Mouse (Mus musculus) stomach, postnatal 0 days (tissue): ENCODE results near the gene Ip6k3. TPM values are rescaled to one million over a fixed set of nuclear protein-coding genes. Genes with fewer than 3 reads are reported as not detected.

Experiments
- ATAC-seq: fragments of 200-750 bp; cut with Nextera tagmentation; 2 replicates; pipeline ENCODE4 v1.8.0; 2017; ENCODE audit not compliant: low FRiP score, low TSS enrichment
- DNase-seq: peaks from one replicate; pipeline ENCODE4 v3.0.0-alpha.2; 2016; ENCODE audit warnings: low spot score
- H3K27ac ChIP-seq: fragments of 300-500 bp; sonication (generic); replicated peaks from 2 replicates; pipeline ENCODE4 v1.5.1; 2014; ENCODE audit warnings: mild to moderate bottlenecking, control low read depth
- H3K27me3 ChIP-seq: fragments of 300-500 bp; sonication (generic); 2 replicates; pipeline ENCODE4 v1.6.1; 2014; ENCODE audit warnings: low read length; ENCODE audit not compliant: control insufficient read depth, insufficient read depth
- H3K36me3 ChIP-seq: fragments of 300-500 bp; sonication (generic); 2 replicates; pipeline ENCODE4 v1.6.1; 2014; ENCODE audit warnings: low read length, mixed read lengths; ENCODE audit not compliant: control insufficient read depth, insufficient read depth
- H3K4me1 ChIP-seq: fragments of 300-500 bp; sonication (generic); replicated peaks from 2 replicates; pipeline ENCODE4 v1.6.1; 2014; ENCODE audit warnings: antibody characterized with exemption; ENCODE audit not compliant: control insufficient read depth, insufficient read depth
- H3K4me2 ChIP-seq: fragments of 300-500 bp; sonication (generic); replicated peaks from 2 replicates; pipeline ENCODE4 v1.6.1; 2014; ENCODE audit warnings: low read depth, mild to moderate bottlenecking, control low read depth, moderate library complexity
- H3K4me3 ChIP-seq: fragments of 300-500 bp; sonication (generic); 2 replicates; pipeline ENCODE4 v1.5.1; 2014; ENCODE audit warnings: low read depth, low read length, control low read depth
- H3K9ac ChIP-seq: fragments of 300-500 bp; sonication (generic); 2 replicates; pipeline ENCODE4 v1.6.1; 2014; ENCODE audit warnings: mild to moderate bottlenecking, low read length, control low read depth, mixed read lengths
- H3K9me3 ChIP-seq: fragments of 300-500 bp; sonication (generic); 2 replicates; pipeline ENCODE4 v1.6.1; 2016; ENCODE audit warnings: low read length; ENCODE audit not compliant: control insufficient read depth
- CTCF ChIP-seq: IDR thresholded peaks from 2 replicates; pipeline ENCODE4 v1.5.1; 2016; ENCODE audit warnings: antibody characterized with exemption, low read depth, mild to moderate bottlenecking, moderate library complexity
- EP300 ChIP-seq: optimal IDR thresholded peaks from 2 replicates; pipeline ENCODE3; 2016; ENCODE audit warnings: antibody characterized with exemption
- WGBS: fragments of 180-500 bp; shearing (Covaris S2); extraction: QIAGEN DNeasy Blood & Tissue Kit; methylation state at CpG from one replicate; pipeline ENCODE4 v1.1.7; 2014; 5-methylcytosine and 5-hydroxymethylcytosine counted together
- polyA plus RNA-seq: library from polyadenylated mRNA; unstranded; fragments of >200 nt; fragmentation: Nextera tagmentation; extraction: Ambion mirVana; gene quantifications from 2 replicates; pipeline ENCODE4 v1.2.1, GENCODE M21; 2015

Gene Ip6k3
- polyA plus RNA-seq, 1 experiment from 2014 or later, result 0.13 TPM

- TF ChIP-seq CTCF (0 out of 2 replicates have a peak, but pooled peaks have one; percentile 18), EP300 (no peak)
- no peak for DNase-seq
- H3K4me2 ChIP-seq, result no peak overlapping the region
- ATAC-seq, result no peak
- H3K4me1 ChIP-seq, result 0 out of 2 replicates have a peak, but pooled peaks cover 2% of the 10 kb centered on the region
- no peak overlapping the region for H3K9ac ChIP-seq
- 74% methylated on average over 25 of the region's 25 CpGs for WGBS
- no peak overlapping the region for H3K27ac ChIP-seq
- H3K4me3 ChIP-seq, result no peak overlapping the region
- H3K36me3 ChIP-seq, result peaks cover 23% of the 10 kb centered on the region
- no peaks in the 10 kb centered on the region for H3K9me3 ChIP-seq
- no peaks in the 10 kb centered on the region for H3K27me3 ChIP-seq
Observed at GRCm38 (mm10) chr17:27118676-27119539, 48.7 kb downstream of the Ip6k3 start.

GRCm38 (mm10) chr17:27110072-27110471 is 57.5 kb downstream of the Ip6k3 start:
- H3K4me1 ChIP-seq, result no peaks in the 10 kb centered on the region
- ATAC-seq (no peak), DNase-seq (no peak)
- H3K27me3 ChIP-seq, result no peaks in the 10 kb centered on the region
- H3K4me3 ChIP-seq, result no peak overlapping the region
- H3K9me3 ChIP-seq, result no peaks in the 10 kb centered on the region
- peaks cover 14% of the 10 kb centered on the region; the same call in 1 of the 2 replicates for H3K36me3 ChIP-seq
- 71% methylated on average over 7 of the region's 7 CpGs for WGBS
- TF ChIP-seq CTCF (no peak), EP300 (no peak)
- H3K9ac ChIP-seq, result no peak overlapping the region
- no peak overlapping the region for H3K4me2 ChIP-seq
- H3K27ac ChIP-seq, result no peak overlapping the region

GRCm38 (mm10) chr17:27107936-27108335 is 59.7 kb downstream of the Ip6k3 start:
- no peak overlapping the region for H3K4me3 ChIP-seq
- H3K27ac ChIP-seq, result no peak overlapping the region
- ATAC-seq, result no peak
- no peaks in the 10 kb centered on the region for H3K9me3 ChIP-seq
- WGBS, result 70% methylated on average over 6 of the region's 6 CpGs
- DNase-seq, result no peak
- no peaks in the 10 kb centered on the region for H3K27me3 ChIP-seq
- no peak overlapping the region for H3K9ac ChIP-seq
- peaks cover 10% of the 10 kb centered on the region; the same call in 1 of the 2 replicates for H3K36me3 ChIP-seq
- no peaks in the 10 kb centered on the region for H3K4me1 ChIP-seq
- H3K4me2 ChIP-seq, result no peak overlapping the region
- TF ChIP-seq EP300, result no peak
- TF ChIP-seq CTCF, result no peak

GRCm38 (mm10) chr17:27106745-27107144 is 60.9 kb downstream of the Ip6k3 start:
- H3K4me2 ChIP-seq, result no peak overlapping the region
- no peak for ATAC-seq
- no peak overlapping the region for H3K9ac ChIP-seq
- H3K9me3 ChIP-seq, result no peaks in the 10 kb centered on the region
- H3K36me3 ChIP-seq, result peaks cover 10% of the 10 kb centered on the region; the same call in 1 of the 2 replicates
- H3K27me3 ChIP-seq, result no peaks in the 10 kb centered on the region
- no peak for TF ChIP-seq EP300
- TF ChIP-seq CTCF, result peak; percentile 68
- 83% methylated on average over 9 of the region's 9 CpGs for WGBS
- no peak overlapping the region for H3K27ac ChIP-seq
- H3K4me3 ChIP-seq, result no peak overlapping the region
- no peak for DNase-seq
- H3K4me1 ChIP-seq, result no peaks in the 10 kb centered on the region

GRCm38 (mm10) chr17:27105698-27106470 is 61.7 kb downstream of the Ip6k3 start:
- Histone ChIP-seq H3K4me1 (no peaks in the 10 kb centered on the region), H3K4me2 (no peak overlapping the region), H3K9me3 (no peaks in the 10 kb centered on the region), H3K4me3 (no peak overlapping the region), H3K27ac (no peak overlapping the region), H3K27me3 (no peaks in the 10 kb centered on the region), H3K9ac (no peak overlapping the region), H3K36me3 (peaks cover 10% of the 10 kb centered on the region; the same call in 1 of the 2 replicates)
- DNase-seq (peak; percentile 74), ATAC-seq (peak; percentile 28)
- WGBS, result 75% methylated on average over 14 of the region's 18 CpGs
- TF ChIP-seq CTCF (no peak), EP300 (no peak)

- no peak for ATAC-seq
- 76% methylated on average over 5 of the region's 5 CpGs for WGBS
- no peaks in the 10 kb centered on the region for H3K27me3 ChIP-seq
Observed at GRCm38 (mm10) chr17:27101675-27102074, 65.9 kb downstream of the Ip6k3 start.

More at GRCm38 (mm10) chr17:27101675-27102074, 65.9 kb downstream of the Ip6k3 start:
- Histone ChIP-seq H3K4me1 (no peaks in the 10 kb centered on the region), H3K36me3 (no peaks in the 10 kb centered on the region), H3K27ac (no peak overlapping the region), H3K4me3 (no peak overlapping the region), H3K9me3 (no peaks in the 10 kb centered on the region), H3K4me2 (no peak overlapping the region), H3K9ac (no peak overlapping the region)
- DNase-seq, result no peak
- TF ChIP-seq EP300 (no peak), CTCF (no peak)
